Mouse (Mus musculus): ENCODE measurements at regions not wholly inside any gene's neighbourhood (a gene's known extent, or its start where the extent isn't known, plus 50 kb on each side); places are given as distances from the start of the nearest gene placed in this dataset.

DNA sequence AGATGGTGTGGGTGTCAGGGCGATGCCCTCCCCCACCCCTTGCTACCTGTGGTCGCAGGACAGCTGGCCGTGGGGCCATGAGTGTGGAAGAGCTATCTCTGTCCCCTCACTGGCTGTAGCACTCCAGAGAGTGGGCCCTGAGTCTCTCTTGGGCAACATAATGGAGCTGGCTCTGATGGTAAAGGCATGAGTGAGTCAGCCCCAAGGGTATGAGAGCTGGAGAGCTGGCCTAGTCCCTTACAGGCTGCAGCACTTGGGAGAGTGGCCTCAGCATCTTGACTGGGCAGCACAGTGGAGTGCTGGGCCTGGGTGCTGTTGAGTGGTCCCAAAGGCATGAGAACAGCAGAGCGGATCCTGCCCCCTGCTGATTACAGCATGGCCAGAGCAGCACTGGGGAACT lies 253.5 kb downstream of the Dact1 start:
- no peak overlapping the region for H3K9ac ChIP-seq (ENCODE audit: low read length)
- H3K4me3 ChIP-seq (ENCODE audit: low read length) = no peak overlapping the region
- no peak overlapping the region for H3K27ac ChIP-seq (ENCODE audit: low read length)
- no peak overlapping the region for H3K4me2 ChIP-seq (ENCODE audit: low read depth, low read length)
- no peaks in the 10 kb centered on the region for H3K4me1 ChIP-seq (replicated peaks; ENCODE audit: control insufficient read depth, insufficient read depth, low read length)
- no peaks in the 10 kb centered on the region for H3K36me3 ChIP-seq (ENCODE audit: control insufficient read depth, insufficient read depth, low read length)
- H3K9me3 ChIP-seq (ENCODE audit: control insufficient read depth, low read length) = no peaks in the 10 kb centered on the region
- 90% methylated on average over 4 of the region's 4 CpGs for WGBS
- ATAC-seq (ENCODE audit: low read depth) = no peak
- no peaks in the 10 kb centered on the region for H3K27me3 ChIP-seq (ENCODE audit: control insufficient read depth, insufficient read depth, low read depth, low read length)

GRCm38 (mm10) chr12:71566371-71566770 lies 256.7 kb downstream of the Dact1 start:
- H3K9me3 ChIP-seq (ENCODE audit: control insufficient read depth, low read length) = no peaks in the 10 kb centered on the region
- 86% methylated on average over 3 of the region's 3 CpGs for WGBS
- ATAC-seq (ENCODE audit: low read depth) = no peak

DNA sequence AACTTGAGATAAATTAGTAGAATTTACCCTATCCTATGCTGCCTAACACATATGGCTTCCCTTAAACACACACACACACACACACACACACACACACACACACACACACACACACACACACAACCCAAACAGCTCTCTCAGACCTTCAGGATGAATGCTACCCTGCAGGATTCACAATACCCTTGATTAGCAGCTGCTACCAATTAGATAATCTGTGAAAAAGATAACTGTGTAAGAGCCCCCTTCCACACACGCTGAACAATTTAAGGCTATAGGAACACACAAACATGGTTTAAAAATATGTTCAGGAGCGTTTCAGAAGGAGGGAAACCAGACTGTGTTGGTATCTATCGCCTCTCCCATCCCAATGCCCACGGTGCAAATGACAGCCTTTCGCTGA lies 258.6 kb downstream of the Dact1 start:
- Histone ChIP-seq H3K4me3 (ENCODE audit: low read length) (no peak overlapping the region), H3K9ac (ENCODE audit: low read length) (no peak overlapping the region), H3K36me3 (ENCODE audit: control insufficient read depth, insufficient read depth, low read length) (no peaks in the 10 kb centered on the region), H3K27ac (ENCODE audit: low read length) (no peak overlapping the region), H3K27me3 (ENCODE audit: control insufficient read depth, insufficient read depth, low read depth, low read length) (no peaks in the 10 kb centered on the region), H3K9me3 (ENCODE audit: control insufficient read depth, low read length) (no peaks in the 10 kb centered on the region), H3K4me1 (replicated peaks; ENCODE audit: control insufficient read depth, insufficient read depth, low read length) (no peaks in the 10 kb centered on the region; the same call in 1 of the 2 replicates), H3K4me2 (ENCODE audit: low read depth, low read length) (no peak overlapping the region)
- no peak for ATAC-seq (ENCODE audit: low read depth)
- WGBS = 73% methylated on average over 5 of the region's 5 CpGs

More at GRCm38 (mm10) chr12:71566371-71566770, 256.7 kb downstream of the Dact1 start:
- Histone ChIP-seq H3K27ac (ENCODE audit: low read length) (no peak overlapping the region), H3K9ac (ENCODE audit: low read length) (no peak overlapping the region), H3K36me3 (ENCODE audit: control insufficient read depth, insufficient read depth, low read length) (no peaks in the 10 kb centered on the region), H3K4me2 (ENCODE audit: low read depth, low read length) (no peak overlapping the region), H3K27me3 (ENCODE audit: control insufficient read depth, insufficient read depth, low read depth, low read length) (no peaks in the 10 kb centered on the region), H3K4me1 (replicated peaks; ENCODE audit: control insufficient read depth, insufficient read depth, low read length) (no peaks in the 10 kb centered on the region), H3K4me3 (ENCODE audit: low read length) (no peak overlapping the region)

DNA sequence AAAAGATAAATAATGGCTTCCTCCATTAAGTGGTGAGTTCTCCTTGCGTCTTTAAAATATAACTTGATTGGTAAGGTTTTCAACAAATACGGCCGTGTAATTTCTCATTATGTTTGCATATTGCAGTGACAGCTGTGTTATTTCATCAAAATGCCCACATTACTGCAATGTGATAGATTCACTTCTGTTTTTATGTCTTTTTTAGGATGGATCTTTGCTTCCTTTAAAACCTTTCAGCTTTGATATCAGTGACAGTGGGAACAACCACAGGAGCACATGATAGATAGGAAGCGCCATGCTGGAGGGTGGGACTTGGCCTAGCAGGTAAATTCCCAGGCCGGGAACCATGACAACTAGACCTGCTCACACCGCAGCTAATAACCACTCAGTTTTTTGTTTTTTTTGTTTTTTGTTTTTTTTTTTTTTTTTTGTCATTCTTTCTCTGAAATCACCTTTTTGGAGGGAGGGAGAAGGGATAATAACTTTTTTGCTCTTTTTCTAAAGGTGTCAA lies 259.3 kb downstream of the Dact1 start:
- Histone ChIP-seq H3K4me3 (ENCODE audit: low read length) (no peak overlapping the region), H3K9ac (ENCODE audit: low read length) (no peak overlapping the region), H3K27me3 (ENCODE audit: control insufficient read depth, insufficient read depth, low read depth, low read length) (no peaks in the 10 kb centered on the region), H3K27ac (ENCODE audit: low read length) (no peak overlapping the region), H3K9me3 (ENCODE audit: control insufficient read depth, low read length) (no peaks in the 10 kb centered on the region), H3K4me2 (ENCODE audit: low read depth, low read length) (no peak overlapping the region), H3K4me1 (replicated peaks; ENCODE audit: control insufficient read depth, insufficient read depth, low read length) (no peaks in the 10 kb centered on the region; the same call in 1 of the 2 replicates), H3K36me3 (ENCODE audit: control insufficient read depth, insufficient read depth, low read length) (no peaks in the 10 kb centered on the region)
- no peak for ATAC-seq (ENCODE audit: low read depth)
- 62% methylated on average over 6 of the region's 6 CpGs for WGBS

DNA sequence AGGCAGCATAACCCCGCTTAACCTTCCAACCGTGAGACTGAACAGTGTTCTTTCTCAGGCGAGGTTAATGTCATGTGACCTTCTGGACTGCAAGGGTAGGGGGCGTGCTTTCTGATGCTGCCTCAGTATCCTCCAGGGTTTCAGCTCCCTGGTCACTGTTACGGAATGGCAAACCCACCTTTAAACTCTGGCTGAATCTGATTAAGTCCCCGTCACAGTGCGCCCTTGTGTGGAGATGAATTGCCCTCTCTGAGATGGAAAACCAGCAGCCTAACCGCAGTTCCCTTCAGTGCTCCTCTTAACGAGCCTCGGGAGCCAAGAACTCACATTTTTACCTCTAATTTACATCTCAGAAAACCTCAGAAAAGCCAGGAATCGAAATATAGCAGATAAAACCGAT lies 260.0 kb downstream of the Dact1 start:
- Histone ChIP-seq H3K4me3 (ENCODE audit: low read length) (no peak overlapping the region), H3K36me3 (ENCODE audit: control insufficient read depth, insufficient read depth, low read length) (no peaks in the 10 kb centered on the region), H3K27me3 (ENCODE audit: control insufficient read depth, insufficient read depth, low read depth, low read length) (no peaks in the 10 kb centered on the region), H3K4me2 (ENCODE audit: low read depth, low read length) (no peak overlapping the region), H3K4me1 (replicated peaks; ENCODE audit: control insufficient read depth, insufficient read depth, low read length) (peaks cover 3% of the 10 kb centered on the region; the same call in 1 of the 2 replicates), H3K9me3 (ENCODE audit: control insufficient read depth, low read length) (no peaks in the 10 kb centered on the region), H3K27ac (ENCODE audit: low read length) (no peak overlapping the region), H3K9ac (ENCODE audit: low read length) (no peak overlapping the region)
- no peak for ATAC-seq (ENCODE audit: low read depth)
- WGBS = 51% methylated on average over 12 of the region's 12 CpGs

DNA sequence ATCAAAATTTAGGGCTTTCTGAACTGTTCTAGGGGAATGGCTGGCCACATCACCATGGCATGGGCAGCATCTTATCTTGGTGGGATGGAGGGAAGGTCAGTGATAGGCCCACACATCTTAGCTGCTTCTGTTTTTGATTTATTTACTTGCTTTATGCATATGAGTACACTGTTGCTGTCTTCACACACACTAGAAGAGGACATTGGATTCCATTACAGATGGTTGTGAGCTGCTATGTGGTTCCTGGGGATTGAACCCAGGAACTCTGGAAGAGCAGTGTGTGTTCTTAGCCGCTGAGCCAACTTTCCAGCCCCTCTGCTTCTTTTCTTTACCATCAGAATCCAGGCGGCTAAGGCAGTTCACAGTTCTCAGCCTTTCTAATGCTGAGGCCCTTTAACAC lies 260.4 kb downstream of the Dact1 start:
- WGBS = 68% methylated on average over 2 of the region's 2 CpGs

GRCm38 (mm10) chr12:71572833-71573446 lies 257.9 kb upstream of the Daam1 start:
- Histone ChIP-seq H3K9me3 (ENCODE audit: control insufficient read depth, low read length) (no peaks in the 10 kb centered on the region), H3K4me2 (ENCODE audit: low read depth, low read length) (no peak overlapping the region), H3K36me3 (ENCODE audit: control insufficient read depth, insufficient read depth, low read length) (no peaks in the 10 kb centered on the region), H3K4me3 (ENCODE audit: low read length) (no peak overlapping the region), H3K4me1 (replicated peaks; ENCODE audit: control insufficient read depth, insufficient read depth, low read length) (peaks cover 3% of the 10 kb centered on the region; the same call in 1 of the 2 replicates), H3K27me3 (ENCODE audit: control insufficient read depth, insufficient read depth, low read depth, low read length) (no peaks in the 10 kb centered on the region), H3K9ac (ENCODE audit: low read length) (no peak overlapping the region), H3K27ac (ENCODE audit: low read length) (no peak overlapping the region)
- WGBS = 50% methylated on average over 14 of the region's 14 CpGs
- ATAC-seq (ENCODE audit: low read depth) = no peak

More for the DNA sequence above, 260.4 kb downstream of the Dact1 start:
- Histone ChIP-seq H3K4me3 (ENCODE audit: low read length) (no peak overlapping the region), H3K27me3 (ENCODE audit: control insufficient read depth, insufficient read depth, low read depth, low read length) (no peaks in the 10 kb centered on the region), H3K36me3 (ENCODE audit: control insufficient read depth, insufficient read depth, low read length) (no peaks in the 10 kb centered on the region), H3K4me1 (replicated peaks; ENCODE audit: control insufficient read depth, insufficient read depth, low read length) (peaks cover 3% of the 10 kb centered on the region; the same call in 1 of the 2 replicates), H3K4me2 (ENCODE audit: low read depth, low read length) (no peak overlapping the region), H3K27ac (ENCODE audit: low read length) (no peak overlapping the region), H3K9me3 (ENCODE audit: control insufficient read depth, low read length) (no peaks in the 10 kb centered on the region), H3K9ac (ENCODE audit: low read length) (no peak overlapping the region)
- ATAC-seq (ENCODE audit: low read depth) = no peak

GRCm38 (mm10) chr12:71573456-71573855 lies 257.4 kb upstream of the Daam1 start:
- H3K27me3 ChIP-seq (ENCODE audit: control insufficient read depth, insufficient read depth, low read depth, low read length) = no peaks in the 10 kb centered on the region
- 50% methylated on average over 8 of the region's 8 CpGs for WGBS
- no peak overlapping the region for H3K9ac ChIP-seq (ENCODE audit: low read length)
- no peaks in the 10 kb centered on the region for H3K36me3 ChIP-seq (ENCODE audit: control insufficient read depth, insufficient read depth, low read length)
- H3K27ac ChIP-seq (ENCODE audit: low read length) = no peak overlapping the region
- peaks cover 3% of the 10 kb centered on the region; the same call in 1 of the 2 replicates for H3K4me1 ChIP-seq (replicated peaks; ENCODE audit: control insufficient read depth, insufficient read depth, low read length)
- no peak for ATAC-seq (ENCODE audit: low read depth)
- no peak overlapping the region for H3K4me3 ChIP-seq (ENCODE audit: low read length)
- no peak overlapping the region for H3K4me2 ChIP-seq (ENCODE audit: low read depth, low read length)
- no peaks in the 10 kb centered on the region for H3K9me3 ChIP-seq (ENCODE audit: control insufficient read depth, low read length)

- no peak overlapping the region for H3K27ac ChIP-seq (ENCODE audit: low read length)
- H3K4me1 ChIP-seq (replicated peaks; ENCODE audit: control insufficient read depth, insufficient read depth, low read length) = peaks cover 3% of the 10 kb centered on the region; the same call in 1 of the 2 replicates
- H3K4me3 ChIP-seq (ENCODE audit: low read length) = no peak overlapping the region
- 64% methylated on average over 10 of the region's 10 CpGs for WGBS
- H3K9me3 ChIP-seq (ENCODE audit: control insufficient read depth, low read length) = no peaks in the 10 kb centered on the region
- no peak overlapping the region for H3K9ac ChIP-seq (ENCODE audit: low read length)
- no peaks in the 10 kb centered on the region for H3K27me3 ChIP-seq (ENCODE audit: control insufficient read depth, insufficient read depth, low read depth, low read length)
- H3K36me3 ChIP-seq (ENCODE audit: control insufficient read depth, insufficient read depth, low read length) = no peaks in the 10 kb centered on the region
- H3K4me2 ChIP-seq (ENCODE audit: low read depth, low read length) = no peak overlapping the region
- no peak for ATAC-seq (ENCODE audit: low read depth)
Observed at GRCm38 (mm10) chr12:71574685-71575084, 256.2 kb upstream of the Daam1 start.

Measured in lung, embryonic 16.5 days (tissue).